Mouse (Mus musculus): ENCODE results near the gene Spata2. TPM values are rescaled to one million over a fixed set of nuclear protein-coding genes. Genes with fewer than 3 reads are reported as not detected.

Gene Spata2
- polyA plus RNA-seq, 1 experiment: 60.6 TPM

DNA sequence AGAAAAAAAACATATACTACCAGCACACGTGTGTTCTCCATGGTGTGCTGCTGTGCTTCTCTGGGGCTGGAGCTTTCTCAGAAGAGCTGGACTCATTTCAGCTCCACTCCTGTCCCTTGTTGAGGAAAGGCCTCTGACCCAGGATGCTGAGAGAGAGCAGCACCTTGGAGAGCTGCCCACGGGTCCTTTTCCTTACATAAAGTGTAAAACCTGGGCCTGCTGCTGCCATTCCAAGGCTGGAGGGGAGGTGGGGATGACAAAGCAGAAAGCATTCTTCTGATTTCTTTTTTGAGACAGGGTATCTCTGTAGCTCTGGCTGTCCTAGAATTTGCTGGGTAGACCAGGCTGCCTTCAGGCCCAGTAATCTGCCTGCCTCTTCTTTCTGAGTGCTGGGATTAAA lies 14.6 kb downstream of the Spata2 start:
- peaks cover 26% of the 10 kb centered on the region for H3K36me3 ChIP-seq (ENCODE audit: control insufficient read depth, insufficient read depth, low read length)
- H3K27me3 ChIP-seq (ENCODE audit: control insufficient read depth, insufficient read depth, low read length): no peaks in the 10 kb centered on the region
- no peak overlapping the region for H3K4me3 ChIP-seq (ENCODE audit: control insufficient read depth, insufficient read depth, low read length)
- no peak for DNase-seq
- H3K4me1 ChIP-seq (replicated peaks; ENCODE audit: control insufficient read depth, insufficient read depth, low read length): peaks cover 10% of the 10 kb centered on the region
- TF ChIP-seq POLR2A (IDR thresholded peaks at IDR 0.05; ENCODE audit: control insufficient read depth, extremely low read depth, insufficient read depth, low read length, poor library complexity): no peak
- TF ChIP-seq CTCF (IDR thresholded peaks at IDR 0.05; ENCODE audit: borderline replicate concordance, control insufficient read depth, extremely low read depth, insufficient read depth, low read length, poor library complexity): no peak
- 82% methylated on average over 2 of the region's 2 CpGs for WGBS
- H3K27ac ChIP-seq (ENCODE audit: control insufficient read depth, insufficient read depth, low read length): no peak overlapping the region

DNA sequence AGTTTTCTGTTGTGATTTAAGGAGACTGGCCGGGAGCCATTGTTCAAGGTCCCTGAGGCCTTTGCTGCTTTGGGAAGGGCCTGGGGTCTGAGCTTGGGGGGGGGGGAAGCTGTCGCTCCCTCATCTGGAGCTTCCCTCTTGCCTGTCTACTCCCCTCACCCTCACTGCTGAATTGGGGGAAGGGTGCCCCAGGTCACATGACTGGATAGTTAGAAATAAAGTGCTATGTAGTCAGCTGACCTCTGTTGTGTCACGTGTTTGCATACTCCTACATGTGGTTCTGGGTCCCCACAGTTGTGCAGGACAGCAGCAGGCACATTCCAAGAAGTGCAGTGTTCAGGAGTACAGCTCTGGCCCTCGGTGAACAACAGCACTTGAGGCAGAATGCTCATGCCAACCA lies 15.9 kb downstream of the Spata2 start:
- no peak overlapping the region for H3K27ac ChIP-seq (ENCODE audit: control insufficient read depth, insufficient read depth, low read length)
- 52% methylated on average over 4 of the region's 4 CpGs for WGBS
- peaks cover 25% of the 10 kb centered on the region for H3K36me3 ChIP-seq (ENCODE audit: control insufficient read depth, insufficient read depth, low read length)
- peaks cover 10% of the 10 kb centered on the region for H3K4me1 ChIP-seq (replicated peaks; ENCODE audit: control insufficient read depth, insufficient read depth, low read length)
- DNase-seq: no peak
- TF ChIP-seq CTCF (IDR thresholded peaks at IDR 0.05; ENCODE audit: borderline replicate concordance, control insufficient read depth, extremely low read depth, insufficient read depth, low read length, poor library complexity): no peak
- no peak for TF ChIP-seq POLR2A (IDR thresholded peaks at IDR 0.05; ENCODE audit: control insufficient read depth, extremely low read depth, insufficient read depth, low read length, poor library complexity)
- H3K4me3 ChIP-seq (ENCODE audit: control insufficient read depth, insufficient read depth, low read length): no peak overlapping the region
- no peaks in the 10 kb centered on the region for H3K27me3 ChIP-seq (ENCODE audit: control insufficient read depth, insufficient read depth, low read length)

DNA sequence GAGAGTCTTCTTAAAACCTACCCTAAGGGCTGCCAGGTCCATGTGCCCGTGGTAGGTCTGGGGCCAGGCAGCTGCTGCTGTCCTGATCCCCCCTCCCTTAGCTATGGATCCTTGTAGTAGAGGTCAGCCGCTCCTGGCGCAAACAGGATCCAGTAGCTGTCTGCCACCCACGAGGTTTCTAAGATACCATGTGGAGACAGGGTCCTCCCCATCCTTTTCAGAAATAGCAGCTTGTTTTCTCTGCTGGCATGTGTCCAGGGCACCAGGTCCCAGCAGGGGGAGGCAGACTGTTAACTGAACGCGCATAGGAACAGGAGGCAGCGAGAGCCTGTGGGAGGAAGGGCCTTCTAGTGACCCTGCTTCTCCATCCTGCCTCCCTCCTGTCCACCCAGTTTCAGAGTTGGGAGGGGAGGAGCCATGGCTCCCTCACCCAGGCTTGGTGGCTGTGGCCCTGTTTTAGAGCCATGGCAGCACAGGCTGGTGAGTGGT lies 16.4 kb downstream of the Spata2 start:
- H3K36me3 ChIP-seq (ENCODE audit: control insufficient read depth, insufficient read depth, low read length): peaks cover 30% of the 10 kb centered on the region
- 50% methylated on average over 7 of the region's 7 CpGs for WGBS
- H3K27me3 ChIP-seq (ENCODE audit: control insufficient read depth, insufficient read depth, low read length): no peaks in the 10 kb centered on the region
- no peak for DNase-seq
- TF ChIP-seq CTCF (IDR thresholded peaks at IDR 0.05; ENCODE audit: borderline replicate concordance, control insufficient read depth, extremely low read depth, insufficient read depth, low read length, poor library complexity) (no peak), POLR2A (IDR thresholded peaks at IDR 0.05; ENCODE audit: control insufficient read depth, extremely low read depth, insufficient read depth, low read length, poor library complexity) (no peak)
- no peak overlapping the region for H3K27ac ChIP-seq (ENCODE audit: control insufficient read depth, insufficient read depth, low read length)
- H3K4me1 ChIP-seq (replicated peaks; ENCODE audit: control insufficient read depth, insufficient read depth, low read length): peaks cover 10% of the 10 kb centered on the region
- no peak overlapping the region for H3K4me3 ChIP-seq (ENCODE audit: control insufficient read depth, insufficient read depth, low read length)

DNA sequence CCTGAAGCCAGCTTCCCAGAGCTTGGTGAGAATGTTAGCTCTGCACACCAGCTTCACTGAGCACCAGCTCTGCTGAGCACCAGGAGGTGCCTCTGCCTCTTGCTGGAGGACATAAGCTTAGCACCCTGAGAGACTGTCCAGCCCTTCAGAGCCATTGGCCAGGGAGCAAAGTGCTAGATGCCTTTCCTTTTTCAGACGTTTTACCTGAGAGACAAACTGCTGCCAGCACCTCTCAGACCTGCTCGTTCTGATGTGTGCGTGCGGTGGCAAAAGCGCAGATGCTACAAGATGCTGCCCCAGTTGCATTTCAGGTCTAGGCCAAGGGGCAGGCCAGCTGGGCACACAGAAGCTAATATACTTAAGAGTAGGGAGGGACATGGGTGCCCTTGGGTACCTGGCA lies 17.1 kb downstream of the Spata2 start:
- no peaks in the 10 kb centered on the region for H3K27me3 ChIP-seq (ENCODE audit: control insufficient read depth, insufficient read depth, low read length)
- H3K27ac ChIP-seq (ENCODE audit: control insufficient read depth, insufficient read depth, low read length): no peak overlapping the region
- H3K4me1 ChIP-seq (replicated peaks; ENCODE audit: control insufficient read depth, insufficient read depth, low read length): peaks cover 10% of the 10 kb centered on the region
- H3K4me3 ChIP-seq (ENCODE audit: control insufficient read depth, insufficient read depth, low read length): no peak overlapping the region
- 95% methylated on average over 5 of the region's 5 CpGs for WGBS
- no peak for TF ChIP-seq POLR2A (IDR thresholded peaks at IDR 0.05; ENCODE audit: control insufficient read depth, extremely low read depth, insufficient read depth, low read length, poor library complexity)
- no peak for TF ChIP-seq CTCF (IDR thresholded peaks at IDR 0.05; ENCODE audit: borderline replicate concordance, control insufficient read depth, extremely low read depth, insufficient read depth, low read length, poor library complexity)
- no peak for DNase-seq
- peaks cover 31% of the 10 kb centered on the region for H3K36me3 ChIP-seq (ENCODE audit: control insufficient read depth, insufficient read depth, low read length)

DNA sequence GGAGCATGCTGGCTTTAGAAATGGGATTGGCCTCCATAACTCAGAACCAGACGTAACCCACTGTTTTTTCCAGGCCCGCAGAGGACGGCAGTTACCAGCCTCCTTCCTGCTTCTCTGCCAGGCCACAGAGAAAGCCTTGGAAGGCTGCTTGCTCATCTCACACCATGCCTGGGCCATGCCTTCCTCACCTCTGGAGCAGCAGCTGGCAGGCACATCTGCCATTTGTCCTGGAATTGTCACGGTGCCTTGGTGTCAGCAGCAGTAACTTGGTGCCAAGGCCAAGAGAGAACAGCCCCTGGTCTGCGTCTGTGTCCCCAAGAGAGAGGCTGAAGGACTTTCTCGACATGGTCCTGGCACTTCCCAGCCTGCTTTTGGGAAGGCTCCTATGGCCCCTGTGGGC lies 18.5 kb downstream of the Spata2 start:
- TF ChIP-seq POLR2A (IDR thresholded peaks at IDR 0.05; ENCODE audit: control insufficient read depth, extremely low read depth, insufficient read depth, low read length, poor library complexity) (no peak), CTCF (IDR thresholded peaks at IDR 0.05; ENCODE audit: borderline replicate concordance, control insufficient read depth, extremely low read depth, insufficient read depth, low read length, poor library complexity) (no peak)
- Histone ChIP-seq H3K27ac (ENCODE audit: control insufficient read depth, insufficient read depth, low read length) (no peak overlapping the region), H3K4me3 (ENCODE audit: control insufficient read depth, insufficient read depth, low read length) (no peak overlapping the region), H3K27me3 (ENCODE audit: control insufficient read depth, insufficient read depth, low read length) (no peaks in the 10 kb centered on the region), H3K36me3 (ENCODE audit: control insufficient read depth, insufficient read depth, low read length) (peaks cover 32% of the 10 kb centered on the region), H3K4me1 (replicated peaks; ENCODE audit: control insufficient read depth, insufficient read depth, low read length) (peaks cover 10% of the 10 kb centered on the region)
- 97% methylated on average over 6 of the region's 6 CpGs for WGBS
- no peak for DNase-seq

DNA sequence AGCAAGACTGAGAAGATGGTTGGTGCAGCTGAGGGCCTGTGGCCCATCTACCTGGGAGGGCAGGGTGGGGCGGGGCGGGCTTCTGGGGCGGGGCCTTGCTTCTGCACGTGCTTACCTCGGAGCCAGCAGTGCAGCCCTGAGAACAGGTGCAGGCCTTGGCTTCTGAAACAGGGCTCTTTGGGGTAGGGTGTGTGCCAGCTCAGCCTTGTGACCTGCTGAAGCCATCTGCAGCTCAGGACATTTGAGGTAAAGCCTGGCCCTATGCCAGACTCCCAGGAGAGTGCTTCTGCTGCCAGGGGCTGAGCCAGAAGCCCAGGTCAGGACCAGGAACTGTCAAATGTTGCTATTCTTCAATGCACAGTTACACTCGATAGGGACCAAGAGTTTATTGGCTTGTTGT lies 21.1 kb downstream of the Spata2 start:
- Histone ChIP-seq H3K4me3 (ENCODE audit: control insufficient read depth, insufficient read depth, low read length) (no peak overlapping the region), H3K27me3 (ENCODE audit: control insufficient read depth, insufficient read depth, low read length) (no peaks in the 10 kb centered on the region), H3K4me1 (replicated peaks; ENCODE audit: control insufficient read depth, insufficient read depth, low read length) (0 out of 2 replicates have a peak, but pooled peaks cover 3% of the 10 kb centered on the region), H3K36me3 (ENCODE audit: control insufficient read depth, insufficient read depth, low read length) (peaks cover 41% of the 10 kb centered on the region), H3K27ac (ENCODE audit: control insufficient read depth, insufficient read depth, low read length) (no peak overlapping the region)
- TF ChIP-seq CTCF (IDR thresholded peaks at IDR 0.05; ENCODE audit: borderline replicate concordance, control insufficient read depth, extremely low read depth, insufficient read depth, low read length, poor library complexity) (no peak), POLR2A (IDR thresholded peaks at IDR 0.05; ENCODE audit: control insufficient read depth, extremely low read depth, insufficient read depth, low read length, poor library complexity) (no peak)
- WGBS: 93% methylated on average over 6 of the region's 6 CpGs
- DNase-seq: no peak

DNA sequence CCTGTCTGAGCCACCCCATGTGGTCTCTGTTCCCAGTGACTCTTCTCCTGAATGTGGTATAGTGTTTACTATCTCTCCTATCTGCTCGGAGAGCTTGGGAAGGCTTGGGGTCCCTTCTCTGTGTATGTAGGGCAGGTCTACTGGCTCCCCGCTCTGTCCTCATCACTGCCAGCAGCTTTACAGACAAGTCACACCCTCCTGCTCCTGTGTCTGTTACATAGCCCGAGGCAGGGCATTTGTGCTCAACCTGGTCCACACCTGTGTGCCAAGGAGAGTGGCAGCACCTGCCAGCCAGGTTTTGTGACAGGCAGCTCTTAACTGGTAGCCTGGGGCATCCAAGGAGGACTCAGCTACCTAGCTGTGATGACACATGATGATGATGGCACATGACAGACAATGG lies 22.1 kb downstream of the Spata2 start:
- WGBS: 98% methylated on average over 3 of the region's 3 CpGs
- no peak for TF ChIP-seq CTCF (IDR thresholded peaks at IDR 0.05; ENCODE audit: borderline replicate concordance, control insufficient read depth, extremely low read depth, insufficient read depth, low read length, poor library complexity)
- TF ChIP-seq POLR2A (IDR thresholded peaks at IDR 0.05; ENCODE audit: control insufficient read depth, extremely low read depth, insufficient read depth, low read length, poor library complexity): no peak
- H3K36me3 ChIP-seq (ENCODE audit: control insufficient read depth, insufficient read depth, low read length): peaks cover 51% of the 10 kb centered on the region
- H3K4me1 ChIP-seq (replicated peaks; ENCODE audit: control insufficient read depth, insufficient read depth, low read length): no peaks in the 10 kb centered on the region
- H3K27ac ChIP-seq (ENCODE audit: control insufficient read depth, insufficient read depth, low read length): no peak overlapping the region
- no peak overlapping the region for H3K4me3 ChIP-seq (ENCODE audit: control insufficient read depth, insufficient read depth, low read length)
- no peaks in the 10 kb centered on the region for H3K27me3 ChIP-seq (ENCODE audit: control insufficient read depth, insufficient read depth, low read length)
- no peak for DNase-seq

Data from thymus, adult 2 months (tissue).